Mouse (Mus musculus): ENCODE data around the gene Gm4353. TPM values are rescaled to one million over a fixed set of nuclear protein-coding genes. Genes with fewer than 3 reads are reported as not detected.
A peak's percentile ranks its signal among the peaks of the same experiment; 100 is the strongest.
"Not testable (repeated sequence)": the region's sequence is repeated elsewhere in the genome, so short reads cannot be mapped to it uniquely, and the experiment has no call there.

Gm4353 gene
- polyA plus RNA-seq (2015; fragmentation: Nextera tagmentation; extraction: Ambion mirVana) = 0.42 and 0.65 TPM in 2 replicates

- 97% methylated on average over 11 of the region's 11 CpGs for WGBS
- not testable (repeated sequence) for H3K36me3 ChIP-seq (ENCODE audit: control insufficient read depth, insufficient read depth, low read length); H3K4me1 ChIP-seq (ENCODE audit: control insufficient read depth, insufficient read depth, low read length); H3K4me3 ChIP-seq (ENCODE audit: low read length); H3K27ac ChIP-seq (ENCODE audit: low read length); H3K9me3 ChIP-seq (ENCODE audit: control insufficient read depth, low read length); ATAC-seq; H3K27me3 ChIP-seq (replicated peaks; ENCODE audit: control insufficient read depth, insufficient read depth, low read length); H3K4me2 ChIP-seq (ENCODE audit: low read depth, low read length); H3K9ac ChIP-seq (ENCODE audit: low read depth, low read length)
Observed at GRCm38 (mm10) chr7:116084366-116084765, at the start of gene Gm4353. Gene Gm4353, minus strand, starts transcription at chr7:116084635.

GRCm38 (mm10) chr7:116132078-116132477 is 47.6 kb upstream of the Gm4353 start:
- no peaks in the 10 kb centered on the region for H3K9me3 ChIP-seq (ENCODE audit: control insufficient read depth, low read length)
- no peak overlapping the region for H3K4me2 ChIP-seq (ENCODE audit: low read depth, low read length)
- no peak overlapping the region for H3K27ac ChIP-seq (ENCODE audit: low read length)
- WGBS = 5% methylated on average over 5 of the region's 5 CpGs
- H3K4me3 ChIP-seq (ENCODE audit: low read length) = no peak overlapping the region
- H3K9ac ChIP-seq (ENCODE audit: low read depth, low read length) = no peak overlapping the region
- no peaks in the 10 kb centered on the region for H3K27me3 ChIP-seq (replicated peaks; ENCODE audit: control insufficient read depth, insufficient read depth, low read length)
- peak; percentile 43 for ATAC-seq
- H3K4me1 ChIP-seq (ENCODE audit: control insufficient read depth, insufficient read depth, low read length) = no peaks in the 10 kb centered on the region
- no peaks in the 10 kb centered on the region for H3K36me3 ChIP-seq (ENCODE audit: control insufficient read depth, insufficient read depth, low read length)

- no peaks in the 10 kb centered on the region for H3K9me3 ChIP-seq (ENCODE audit: control insufficient read depth, low read length)
- H3K36me3 ChIP-seq (ENCODE audit: control insufficient read depth, insufficient read depth, low read length) = no peaks in the 10 kb centered on the region
- no peak overlapping the region for H3K4me3 ChIP-seq (ENCODE audit: low read length)
- no peaks in the 10 kb centered on the region for H3K27me3 ChIP-seq (replicated peaks; ENCODE audit: control insufficient read depth, insufficient read depth, low read length)
- no peak overlapping the region for H3K9ac ChIP-seq (ENCODE audit: low read depth, low read length)
- H3K27ac ChIP-seq (ENCODE audit: low read length) = no peak overlapping the region
- H3K4me1 ChIP-seq (ENCODE audit: control insufficient read depth, insufficient read depth, low read length) = no peaks in the 10 kb centered on the region
- ATAC-seq = no peak
- no peak overlapping the region for H3K4me2 ChIP-seq (ENCODE audit: low read depth, low read length)
- 19% methylated on average over 4 of the region's 4 CpGs for WGBS
Observed at GRCm38 (mm10) chr7:116131390-116131789, 47.0 kb upstream of the Gm4353 start.

GRCm38 (mm10) chr7:116129374-116129773 is 44.9 kb upstream of the Gm4353 start:
- 94% methylated on average over 10 of the region's 10 CpGs for WGBS
- Histone ChIP-seq H3K9ac (ENCODE audit: low read depth, low read length) (no peak overlapping the region), H3K4me1 (ENCODE audit: control insufficient read depth, insufficient read depth, low read length) (no peaks in the 10 kb centered on the region), H3K36me3 (ENCODE audit: control insufficient read depth, insufficient read depth, low read length) (no peaks in the 10 kb centered on the region), H3K4me3 (ENCODE audit: low read length) (no peak overlapping the region), H3K9me3 (ENCODE audit: control insufficient read depth, low read length) (no peaks in the 10 kb centered on the region), H3K4me2 (ENCODE audit: low read depth, low read length) (no peak overlapping the region), H3K27me3 (replicated peaks; ENCODE audit: control insufficient read depth, insufficient read depth, low read length) (no peaks in the 10 kb centered on the region), H3K27ac (ENCODE audit: low read length) (no peak overlapping the region)
- no peak for ATAC-seq

GRCm38 (mm10) chr7:116128286-116128685 is 43.9 kb upstream of the Gm4353 start:
- Histone ChIP-seq H3K9me3 (ENCODE audit: control insufficient read depth, low read length) (no peaks in the 10 kb centered on the region), H3K27ac (ENCODE audit: low read length) (no peak overlapping the region), H3K4me2 (ENCODE audit: low read depth, low read length) (no peak overlapping the region), H3K4me3 (ENCODE audit: low read length) (no peak overlapping the region), H3K27me3 (replicated peaks; ENCODE audit: control insufficient read depth, insufficient read depth, low read length) (no peaks in the 10 kb centered on the region), H3K36me3 (ENCODE audit: control insufficient read depth, insufficient read depth, low read length) (no peaks in the 10 kb centered on the region), H3K9ac (ENCODE audit: low read depth, low read length) (no peak overlapping the region), H3K4me1 (ENCODE audit: control insufficient read depth, insufficient read depth, low read length) (no peaks in the 10 kb centered on the region)
- WGBS = 92% methylated on average over 8 of the region's 8 CpGs
- ATAC-seq = no peak

DNA sequence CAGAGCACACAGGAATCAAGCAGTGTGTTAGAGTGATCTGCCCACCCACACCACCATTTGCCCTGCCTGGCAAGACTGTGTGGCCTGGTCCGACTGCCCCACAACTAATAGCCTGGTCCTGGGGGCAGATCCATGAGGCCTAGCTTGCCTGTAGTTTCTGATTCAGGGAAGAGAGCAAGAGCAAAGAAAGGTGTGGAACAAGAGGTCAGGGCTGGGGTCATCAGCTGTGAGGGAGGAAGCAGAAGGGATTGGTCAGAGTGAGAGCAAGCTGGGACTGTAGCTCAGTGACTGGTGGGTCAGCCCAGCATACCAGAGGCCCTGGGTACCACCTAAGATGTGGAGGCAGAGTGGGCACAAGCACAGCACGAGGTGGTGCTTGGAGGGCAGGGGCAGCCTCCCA is 42.6 kb upstream of the Gm4353 start:
- H3K27me3 ChIP-seq (replicated peaks; ENCODE audit: control insufficient read depth, insufficient read depth, low read length) = no peaks in the 10 kb centered on the region
- no peak for ATAC-seq

DNA sequence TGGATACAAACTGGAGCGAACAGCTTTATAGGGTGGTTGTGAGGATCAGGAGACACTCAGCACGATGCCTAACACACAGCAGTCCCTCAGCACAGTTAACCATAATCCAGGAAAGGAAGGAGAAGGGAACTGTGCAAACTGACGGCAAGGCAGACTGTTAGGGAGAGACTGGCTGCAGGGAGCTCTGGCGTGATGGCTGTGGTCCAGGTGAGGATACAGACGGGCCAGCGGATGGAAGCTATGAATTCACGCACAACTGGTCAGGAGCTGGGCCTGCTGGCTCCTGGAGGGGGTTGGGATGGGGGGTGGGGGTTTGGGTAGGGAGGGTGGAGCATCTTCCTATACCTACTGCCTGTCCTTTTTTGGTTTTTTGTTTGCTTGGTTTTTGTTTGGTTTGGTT is 41.2 kb upstream of the Gm4353 start:
- Histone ChIP-seq H3K9me3 (ENCODE audit: control insufficient read depth, low read length) (no peaks in the 10 kb centered on the region), H3K27ac (ENCODE audit: low read length) (no peak overlapping the region), H3K36me3 (ENCODE audit: control insufficient read depth, insufficient read depth, low read length) (no peaks in the 10 kb centered on the region), H3K4me3 (ENCODE audit: low read length) (no peak overlapping the region), H3K4me2 (ENCODE audit: low read depth, low read length) (no peak overlapping the region), H3K9ac (ENCODE audit: low read depth, low read length) (no peak overlapping the region), H3K4me1 (ENCODE audit: control insufficient read depth, insufficient read depth, low read length) (no peaks in the 10 kb centered on the region), H3K27me3 (replicated peaks; ENCODE audit: control insufficient read depth, insufficient read depth, low read length) (no peaks in the 10 kb centered on the region)
- no peak for ATAC-seq
- WGBS = 76% methylated on average over 7 of the region's 7 CpGs

More for the DNA sequence above, 42.6 kb upstream of the Gm4353 start:
- no peaks in the 10 kb centered on the region for H3K4me1 ChIP-seq (ENCODE audit: control insufficient read depth, insufficient read depth, low read length)
- no peak overlapping the region for H3K9ac ChIP-seq (ENCODE audit: low read depth, low read length)
- no peaks in the 10 kb centered on the region for H3K9me3 ChIP-seq (ENCODE audit: control insufficient read depth, low read length)
- 76% methylated on average over 2 of the region's 2 CpGs for WGBS
- no peak overlapping the region for H3K4me2 ChIP-seq (ENCODE audit: low read depth, low read length)
- no peak overlapping the region for H3K27ac ChIP-seq (ENCODE audit: low read length)
- H3K4me3 ChIP-seq (ENCODE audit: low read length) = no peak overlapping the region
- no peaks in the 10 kb centered on the region for H3K36me3 ChIP-seq (ENCODE audit: control insufficient read depth, insufficient read depth, low read length)

- H3K4me1 ChIP-seq (ENCODE audit: control insufficient read depth, insufficient read depth, low read length) = no peaks in the 10 kb centered on the region
- no peaks in the 10 kb centered on the region for H3K27me3 ChIP-seq (replicated peaks; ENCODE audit: control insufficient read depth, insufficient read depth, low read length)
- no peak overlapping the region for H3K4me2 ChIP-seq (ENCODE audit: low read depth, low read length)
- H3K27ac ChIP-seq (ENCODE audit: low read length) = no peak overlapping the region
- H3K36me3 ChIP-seq (ENCODE audit: control insufficient read depth, insufficient read depth, low read length) = no peaks in the 10 kb centered on the region
- ATAC-seq = no peak
- WGBS = 88% methylated on average over 12 of the region's 12 CpGs
- no peaks in the 10 kb centered on the region for H3K9me3 ChIP-seq (ENCODE audit: control insufficient read depth, low read length)
- no peak overlapping the region for H3K4me3 ChIP-seq (ENCODE audit: low read length)
- H3K9ac ChIP-seq (ENCODE audit: low read depth, low read length) = no peak overlapping the region
Observed at GRCm38 (mm10) chr7:116124057-116124456, 39.6 kb upstream of the Gm4353 start.

GRCm38 (mm10) chr7:116123597-116123985 is 39.2 kb upstream of the Gm4353 start:
- WGBS = 78% methylated on average over 2 of the region's 2 CpGs
- no peak for ATAC-seq
- no peak overlapping the region for H3K4me3 ChIP-seq (ENCODE audit: low read length)

DNA sequence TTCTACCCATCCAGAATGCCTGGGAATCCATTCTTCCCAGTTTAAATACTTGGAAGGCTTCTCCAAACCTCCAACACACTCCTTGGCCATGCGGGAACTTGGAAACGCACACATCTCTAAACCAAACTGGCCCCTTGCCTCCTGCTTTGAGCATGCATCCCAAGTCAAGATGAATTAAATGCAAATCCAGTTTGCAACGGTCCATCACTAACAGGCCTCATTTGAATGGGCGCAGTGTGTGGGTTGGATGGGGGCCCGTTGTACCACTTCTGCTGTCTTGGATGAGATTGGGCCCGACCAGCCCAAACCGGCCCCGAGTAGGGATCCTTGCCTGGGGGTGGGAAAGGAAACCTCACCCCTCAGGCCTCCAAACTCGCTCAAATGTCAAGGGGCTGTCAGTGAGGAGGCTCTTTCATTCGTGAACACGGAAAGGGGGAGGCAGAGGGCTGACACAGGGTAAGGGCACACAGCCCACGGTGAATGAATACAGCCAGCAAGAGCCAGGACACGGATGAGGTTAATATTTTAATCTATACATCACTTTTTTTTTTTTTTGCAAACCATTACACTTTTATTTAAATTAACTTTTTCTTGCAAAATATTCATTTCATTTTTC is 38.7 kb upstream of the Gm4353 start:
- Histone ChIP-seq H3K4me1 (ENCODE audit: control insufficient read depth, insufficient read depth, low read length) (no peaks in the 10 kb centered on the region), H3K36me3 (ENCODE audit: control insufficient read depth, insufficient read depth, low read length) (no peaks in the 10 kb centered on the region), H3K9me3 (ENCODE audit: control insufficient read depth, low read length) (no peaks in the 10 kb centered on the region), H3K9ac (ENCODE audit: low read depth, low read length) (no peak overlapping the region), H3K27me3 (replicated peaks; ENCODE audit: control insufficient read depth, insufficient read depth, low read length) (no peaks in the 10 kb centered on the region), H3K27ac (ENCODE audit: low read length) (no peak overlapping the region), H3K4me2 (ENCODE audit: low read depth, low read length) (no peak overlapping the region), H3K4me3 (ENCODE audit: low read length) (no peak overlapping the region)
- no peak for ATAC-seq
- 69% methylated on average over 13 of the region's 13 CpGs for WGBS

More at GRCm38 (mm10) chr7:116123597-116123985, 39.2 kb upstream of the Gm4353 start:
- Histone ChIP-seq H3K9me3 (ENCODE audit: control insufficient read depth, low read length) (no peaks in the 10 kb centered on the region), H3K4me1 (ENCODE audit: control insufficient read depth, insufficient read depth, low read length) (no peaks in the 10 kb centered on the region), H3K4me2 (ENCODE audit: low read depth, low read length) (no peak overlapping the region), H3K9ac (ENCODE audit: low read depth, low read length) (no peak overlapping the region), H3K27me3 (replicated peaks; ENCODE audit: control insufficient read depth, insufficient read depth, low read length) (no peaks in the 10 kb centered on the region), H3K27ac (ENCODE audit: low read length) (no peak overlapping the region), H3K36me3 (ENCODE audit: control insufficient read depth, insufficient read depth, low read length) (no peaks in the 10 kb centered on the region)
